Mouse (Mus musculus): Measurements from ENCODE around the gene Treml1. TPM values are rescaled to one million over a fixed set of nuclear protein-coding genes. Genes with fewer than 3 reads are reported as not detected.
"Not testable (repeated sequence)": the region's sequence is repeated elsewhere in the genome, so short reads cannot be mapped to it uniquely, and the experiment has no call there.

The Treml1 gene
- total and polyA plus RNA-seq, 2 experiments from 2014 or later, result 0.57 TPM; not detected in 1

DNA sequence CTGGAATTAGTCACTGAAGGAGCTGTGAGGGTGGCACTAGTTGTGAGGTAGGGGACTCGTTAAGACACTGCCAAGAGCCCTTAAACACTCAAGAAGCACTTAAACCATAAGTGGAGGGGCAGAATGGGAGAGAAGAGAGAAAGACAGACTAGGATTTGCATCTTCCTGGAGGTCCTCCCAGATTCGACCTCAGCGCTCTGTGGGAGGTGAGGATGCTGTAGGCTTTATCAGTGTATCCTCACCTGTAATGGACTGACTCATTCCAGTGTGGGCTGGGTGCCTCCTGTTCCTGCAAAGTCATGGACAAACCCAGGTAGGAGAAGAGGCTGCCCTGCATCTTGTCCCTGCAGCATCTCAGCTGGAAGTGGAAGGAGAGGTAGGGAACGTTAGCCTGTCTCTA lies 12.9 kb upstream of the Treml1 start:
- TF ChIP-seq EP300 (IDR thresholded peaks at IDR 0.05; ENCODE audit: low read depth), result no peak
- no peak for TF ChIP-seq CTCF (IDR thresholded peaks at IDR 0.05; ENCODE audit: low read depth)

GRCm38 (mm10) chr17:48347287-48347686 lies 12.4 kb upstream of the Treml1 start:
- H3K9ac ChIP-seq (replicated peaks; ENCODE audit: low read depth, low read length), result no peak overlapping the region
- H3K4me2 ChIP-seq (ENCODE audit: low read depth, low read length), result no peak overlapping the region
- H3K4me1 ChIP-seq (ENCODE audit: control insufficient read depth, insufficient read depth), result no peaks in the 10 kb centered on the region
- no peaks in the 10 kb centered on the region for H3K36me3 ChIP-seq (replicated peaks; ENCODE audit: control insufficient read depth, insufficient read depth, low read length)
- no peak for ATAC-seq (ENCODE audit: insufficient read depth, low read depth)
- H3K4me3 ChIP-seq (ENCODE audit: low read depth, low read length), result no peak overlapping the region
- TF ChIP-seq CTCF (IDR thresholded peaks at IDR 0.05; ENCODE audit: low read depth), result no peak
- TF ChIP-seq EP300 (IDR thresholded peaks at IDR 0.05; ENCODE audit: low read depth), result no peak
- H3K27ac ChIP-seq (ENCODE audit: low read depth), result no peak overlapping the region
- no peaks in the 10 kb centered on the region for H3K27me3 ChIP-seq (ENCODE audit: control insufficient read depth, insufficient read depth, low read length)
- DNase-seq (ENCODE audit: low spot score), result no peak
- no peaks in the 10 kb centered on the region for H3K9me3 ChIP-seq (replicated peaks; ENCODE audit: control insufficient read depth, low read length)
- 71% methylated on average over 2 of the region's 2 CpGs for WGBS

More for the DNA sequence above, 12.9 kb upstream of the Treml1 start:
- H3K27me3 ChIP-seq (ENCODE audit: control insufficient read depth, insufficient read depth, low read length), result no peaks in the 10 kb centered on the region
- H3K36me3 ChIP-seq (replicated peaks; ENCODE audit: control insufficient read depth, insufficient read depth, low read length), result no peaks in the 10 kb centered on the region
- H3K9me3 ChIP-seq (replicated peaks; ENCODE audit: control insufficient read depth, low read length), result no peaks in the 10 kb centered on the region
- no peak for ATAC-seq (ENCODE audit: insufficient read depth, low read depth)
- 58% methylated on average over 4 of the region's 4 CpGs for WGBS
- H3K4me2 ChIP-seq (ENCODE audit: low read depth, low read length), result no peak overlapping the region
- H3K4me1 ChIP-seq (ENCODE audit: control insufficient read depth, insufficient read depth), result no peaks in the 10 kb centered on the region
- no peak overlapping the region for H3K4me3 ChIP-seq (ENCODE audit: low read depth, low read length)
- H3K9ac ChIP-seq (replicated peaks; ENCODE audit: low read depth, low read length), result no peak overlapping the region
- H3K27ac ChIP-seq (ENCODE audit: low read depth), result no peak overlapping the region
- DNase-seq (ENCODE audit: low spot score), result no peak

DNA sequence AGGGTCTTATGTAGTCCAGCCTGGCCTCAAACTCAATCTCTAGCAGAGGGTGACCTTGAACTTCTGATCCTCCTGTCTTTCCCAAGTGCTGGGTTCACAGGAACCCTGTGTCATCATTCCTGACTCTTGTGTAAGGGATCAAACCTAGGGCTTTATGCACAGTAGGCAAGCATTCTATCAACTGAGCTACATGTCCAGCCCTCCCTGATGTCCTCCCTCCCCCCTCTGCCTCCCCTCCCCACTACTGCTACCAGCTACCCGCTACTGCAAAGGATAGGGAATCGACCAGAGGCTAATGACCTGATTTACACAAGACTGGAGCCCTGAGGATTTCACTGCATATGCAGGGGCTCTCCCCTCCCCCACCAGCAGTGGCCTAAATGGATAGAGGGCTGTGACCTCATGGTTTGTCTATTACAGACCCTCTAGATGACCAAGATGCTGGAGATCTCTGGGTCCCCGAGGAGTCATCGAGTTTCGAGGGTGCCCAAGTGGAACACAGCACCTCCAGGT lies 9.0 kb upstream of the Treml1 start:
- Histone ChIP-seq H3K4me2 (ENCODE audit: low read depth, low read length) (no peak overlapping the region), H3K36me3 (replicated peaks; ENCODE audit: control insufficient read depth, insufficient read depth, low read length) (no peaks in the 10 kb centered on the region), H3K4me3 (ENCODE audit: low read depth, low read length) (no peak overlapping the region), H3K4me1 (ENCODE audit: control insufficient read depth, insufficient read depth) (no peaks in the 10 kb centered on the region), H3K9ac (replicated peaks; ENCODE audit: low read depth, low read length) (no peak overlapping the region), H3K9me3 (replicated peaks; ENCODE audit: control insufficient read depth, low read length) (no peaks in the 10 kb centered on the region), H3K27me3 (ENCODE audit: control insufficient read depth, insufficient read depth, low read length) (no peaks in the 10 kb centered on the region), H3K27ac (ENCODE audit: low read depth) (no peak overlapping the region)
- WGBS, result 65% methylated on average over 5 of the region's 5 CpGs
- TF ChIP-seq EP300 (IDR thresholded peaks at IDR 0.05; ENCODE audit: low read depth), result no peak
- no peak for TF ChIP-seq CTCF (IDR thresholded peaks at IDR 0.05; ENCODE audit: low read depth)
- no peak for ATAC-seq (ENCODE audit: insufficient read depth, low read depth)
- no peak for DNase-seq (ENCODE audit: low spot score)

GRCm38 (mm10) chr17:48352976-48353375 lies 6.7 kb upstream of the Treml1 start:
- H3K4me2 ChIP-seq (ENCODE audit: low read depth, low read length); H3K9ac ChIP-seq (replicated peaks; ENCODE audit: low read depth, low read length); H3K27me3 ChIP-seq (ENCODE audit: control insufficient read depth, insufficient read depth, low read length); H3K9me3 ChIP-seq (replicated peaks; ENCODE audit: control insufficient read depth, low read length); ATAC-seq (ENCODE audit: insufficient read depth, low read depth); H3K27ac ChIP-seq (ENCODE audit: low read depth); DNase-seq (ENCODE audit: low spot score); H3K4me3 ChIP-seq (ENCODE audit: low read depth, low read length); H3K36me3 ChIP-seq (replicated peaks; ENCODE audit: control insufficient read depth, insufficient read depth, low read length); H3K4me1 ChIP-seq (ENCODE audit: control insufficient read depth, insufficient read depth): not testable (repeated sequence)
- WGBS, result 71% methylated on average over 7 of the region's 7 CpGs

- Histone ChIP-seq H3K9me3 (replicated peaks; ENCODE audit: control insufficient read depth, low read length) (no peaks in the 10 kb centered on the region), H3K4me2 (ENCODE audit: low read depth, low read length) (no peak overlapping the region), H3K27ac (ENCODE audit: low read depth) (no peak overlapping the region), H3K36me3 (replicated peaks; ENCODE audit: control insufficient read depth, insufficient read depth, low read length) (no peaks in the 10 kb centered on the region), H3K4me1 (ENCODE audit: control insufficient read depth, insufficient read depth) (no peaks in the 10 kb centered on the region), H3K27me3 (ENCODE audit: control insufficient read depth, insufficient read depth, low read length) (no peaks in the 10 kb centered on the region), H3K4me3 (ENCODE audit: low read depth, low read length) (no peak overlapping the region), H3K9ac (replicated peaks; ENCODE audit: low read depth, low read length) (no peak overlapping the region)
- no peak for ATAC-seq (ENCODE audit: insufficient read depth, low read depth)
- no peak for TF ChIP-seq EP300 (IDR thresholded peaks at IDR 0.05; ENCODE audit: low read depth)
- TF ChIP-seq CTCF (IDR thresholded peaks at IDR 0.05; ENCODE audit: low read depth), result no peak
- WGBS, result 79% methylated on average over 3 of the region's 3 CpGs
- DNase-seq (ENCODE audit: low spot score), result no peak
These were observed 3.9 kb upstream of the Treml1 start for GRCm38 (mm10) chr17:48355822-48356221.

- Histone ChIP-seq H3K4me3 (ENCODE audit: low read depth, low read length) (no peak overlapping the region), H3K27me3 (ENCODE audit: control insufficient read depth, insufficient read depth, low read length) (no peaks in the 10 kb centered on the region), H3K27ac (ENCODE audit: low read depth) (no peak overlapping the region), H3K9me3 (replicated peaks; ENCODE audit: control insufficient read depth, low read length) (no peaks in the 10 kb centered on the region), H3K4me2 (ENCODE audit: low read depth, low read length) (no peak overlapping the region), H3K36me3 (replicated peaks; ENCODE audit: control insufficient read depth, insufficient read depth, low read length) (no peaks in the 10 kb centered on the region), H3K9ac (replicated peaks; ENCODE audit: low read depth, low read length) (no peak overlapping the region), H3K4me1 (ENCODE audit: control insufficient read depth, insufficient read depth) (peaks cover 2% of the 10 kb centered on the region; the same call in 1 of the 2 replicates)
- WGBS, result 41% methylated on average over 2 of the region's 2 CpGs
- no peak for TF ChIP-seq EP300 (IDR thresholded peaks at IDR 0.05; ENCODE audit: low read depth)
- TF ChIP-seq CTCF (IDR thresholded peaks at IDR 0.05; ENCODE audit: low read depth), result no peak
- DNase-seq (ENCODE audit: low spot score) (no peak), ATAC-seq (ENCODE audit: insufficient read depth, low read depth) (no peak)
These were observed 1.8 kb upstream of the Treml1 start for GRCm38 (mm10) chr17:48357892-48358291.

Data from heart, postnatal 0 days (tissue).